Mouse (Mus musculus): Measurements from ENCODE around the gene Fgf11.

Gene Fgf11

DNA sequence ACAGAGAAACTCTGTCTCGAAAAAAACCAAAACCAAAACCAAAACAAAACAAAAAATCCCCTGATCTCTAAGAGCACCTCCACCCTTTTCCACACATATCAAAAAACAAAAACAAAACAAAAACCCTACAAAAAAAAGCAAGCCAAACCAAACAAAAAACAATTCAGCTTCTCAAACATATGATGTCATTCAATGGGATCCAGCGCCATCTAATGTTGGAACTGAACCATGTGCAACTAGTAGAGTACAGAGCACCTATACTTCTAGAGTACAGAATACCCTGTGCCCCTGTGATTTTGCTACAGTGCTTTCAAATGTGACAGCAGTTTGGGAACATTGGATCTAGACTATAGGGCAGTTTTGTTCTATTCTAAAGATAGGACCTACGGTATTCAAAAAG is 47.0 kb downstream of the Fgf11 start:
- no peak for DNase-seq (ENCODE audit: low read depth)

DNA sequence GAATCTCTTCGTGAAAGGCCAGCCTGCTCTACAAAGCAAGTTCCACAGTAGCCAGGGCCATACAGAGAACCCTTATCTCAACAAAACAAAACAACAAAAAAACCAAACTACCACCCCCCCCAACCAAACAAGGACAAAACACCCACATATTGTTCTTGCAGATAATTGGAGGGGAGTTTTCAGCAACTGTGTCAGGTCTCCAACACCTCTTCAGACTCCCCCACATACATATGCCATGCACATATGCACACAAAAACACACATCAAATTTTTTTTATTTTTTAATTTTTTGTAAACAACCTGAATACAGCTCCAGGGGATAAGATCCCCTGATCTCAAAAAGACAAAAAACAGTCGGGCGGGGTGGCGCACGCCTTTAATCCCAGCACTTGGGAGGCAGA is 47.4 kb downstream of the Fgf11 start:
- no peak for DNase-seq (ENCODE audit: low read depth)

DNA sequence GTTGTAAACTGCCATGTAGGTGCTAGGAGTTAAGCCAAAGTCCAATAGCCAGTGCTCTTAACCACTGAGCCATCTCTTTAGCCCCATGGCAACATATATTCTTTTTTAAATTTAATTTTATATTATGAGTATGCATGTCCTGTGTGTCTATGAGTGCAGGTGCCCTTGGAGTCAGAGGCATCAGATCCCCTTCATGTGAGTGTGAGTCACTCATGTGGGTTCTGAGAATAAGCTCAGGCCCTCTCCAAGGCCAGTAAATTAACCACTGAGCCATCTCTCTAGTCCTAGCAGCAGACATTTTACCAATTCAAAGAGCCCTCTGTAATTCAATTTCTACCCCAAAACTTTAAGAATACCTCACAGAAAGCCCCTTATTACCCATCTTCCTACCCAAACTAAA is 49.0 kb downstream of the Fgf11 start:
- no peak for DNase-seq (ENCODE audit: low read depth)

DNA sequence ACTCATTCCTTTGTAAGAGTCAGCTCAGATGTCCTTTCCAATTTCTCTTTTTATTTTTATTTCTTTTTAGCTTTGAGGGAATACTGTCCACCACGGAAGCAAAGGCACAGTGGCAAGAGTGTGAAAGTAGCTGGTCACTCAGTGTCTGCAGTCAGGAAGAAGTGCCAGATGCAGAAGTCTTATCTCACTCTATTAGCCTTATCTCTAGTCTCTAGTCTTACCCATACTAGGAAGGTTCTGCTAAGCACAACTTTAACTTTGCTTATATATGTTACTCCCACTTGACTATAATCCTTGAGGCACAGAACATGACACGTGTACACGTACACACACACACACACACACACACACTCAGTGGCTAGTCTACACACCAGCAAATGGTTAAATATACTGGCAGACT is 50.0 kb downstream of the Fgf11 start:
- no peak for DNase-seq (ENCODE audit: low read depth)
